Mouse (Mus musculus) stomach, embryonic 15.5 days (tissue): ENCODE measurements around the gene Ndufb2. TPM values are rescaled to one million over a fixed set of nuclear protein-coding genes. Genes with fewer than 3 reads are reported as not detected.
A peak's percentile ranks its signal among the peaks of the same experiment; 100 is the strongest.

ENCODE experiments used
- ATAC-seq: fragments of 200-750 bp; cut with Nextera tagmentation; 2 replicates; pipeline ENCODE4 v1.8.0; 2017; ENCODE audit warnings: low read depth, moderate number of reproducible peaks, moderate TSS enrichment; ENCODE audit not compliant: insufficient read depth, low FRiP score
- H3K27ac ChIP-seq: fragments of 300-500 bp; sonication (generic); 2 replicates; pipeline ENCODE4 v1.5.1; 2015; ENCODE audit warnings: mild to moderate bottlenecking, inconsistent platforms
- H3K27me3 ChIP-seq: fragments of 300-500 bp; sonication (generic); replicated peaks from 2 replicates; pipeline ENCODE4 v1.6.1; 2015; ENCODE audit warnings: inconsistent platforms
- H3K36me3 ChIP-seq: fragments of 300-500 bp; sonication (generic); 2 replicates; pipeline ENCODE4 v1.6.1; 2015; ENCODE audit warnings: inconsistent platforms
- H3K4me1 ChIP-seq: fragments of 300-500 bp; sonication (generic); 2 replicates; pipeline ENCODE4 v1.6.1; 2015; ENCODE audit warnings: inconsistent platforms
- H3K4me2 ChIP-seq: fragments of 300-500 bp; sonication (generic); 2 replicates; pipeline ENCODE4 v1.6.1; 2015; ENCODE audit warnings: mild to moderate bottlenecking, inconsistent platforms
- H3K4me3 ChIP-seq: fragments of 300-500 bp; sonication (generic); replicated peaks from 2 replicates; pipeline ENCODE4 v1.5.1; 2015; ENCODE audit warnings: inconsistent platforms
- H3K9ac ChIP-seq: fragments of 300-500 bp; sonication (generic); 2 replicates; pipeline ENCODE4 v1.6.1; 2015; ENCODE audit warnings: inconsistent platforms
- H3K9me3 ChIP-seq: fragments of 300-500 bp; sonication (generic); 2 replicates; pipeline ENCODE4 v1.6.1; 2016; ENCODE audit warnings: inconsistent platforms
- WGBS: fragments of 180-500 bp; shearing (Covaris S2); methylation state at CpG from one replicate; pipeline ENCODE4 v1.1.7; 2015; 5-methylcytosine and 5-hydroxymethylcytosine counted together
- polyA plus RNA-seq: library from polyadenylated mRNA; unstranded; fragments of >200 nt; fragmentation: Nextera tagmentation; extraction: Ambion mirVana; gene quantifications from 2 replicates; pipeline ENCODE4 v1.2.1, GENCODE M21; 2015

Ndufb2 gene
- polyA plus RNA-seq, 1 experiment from 2014 or later = 384 TPM

DNA sequence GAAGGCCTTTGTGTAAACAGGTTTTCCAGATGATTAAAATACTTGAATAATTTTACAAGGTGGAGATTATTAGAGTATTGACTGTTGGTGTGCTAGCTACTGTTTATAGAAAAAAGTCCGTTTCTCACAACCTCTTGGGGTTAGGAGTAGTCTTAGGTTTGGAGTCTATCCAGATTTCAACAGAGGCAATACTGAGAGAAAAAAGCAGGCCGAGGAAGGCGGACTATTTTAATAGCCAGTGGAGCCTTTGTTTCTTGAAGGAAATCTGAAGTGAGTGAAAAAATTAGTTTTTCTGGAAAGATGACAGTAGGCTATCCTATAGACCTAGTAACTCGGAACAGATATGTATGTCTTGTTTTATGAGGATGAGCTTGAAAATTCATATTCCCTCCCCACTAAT is 893 bp upstream of the Ndufb2 start:
- no peak overlapping the region for H3K4me3 ChIP-seq
- no peak for ATAC-seq
- WGBS = 92% methylated on average over 4 of the region's 4 CpGs

DNA sequence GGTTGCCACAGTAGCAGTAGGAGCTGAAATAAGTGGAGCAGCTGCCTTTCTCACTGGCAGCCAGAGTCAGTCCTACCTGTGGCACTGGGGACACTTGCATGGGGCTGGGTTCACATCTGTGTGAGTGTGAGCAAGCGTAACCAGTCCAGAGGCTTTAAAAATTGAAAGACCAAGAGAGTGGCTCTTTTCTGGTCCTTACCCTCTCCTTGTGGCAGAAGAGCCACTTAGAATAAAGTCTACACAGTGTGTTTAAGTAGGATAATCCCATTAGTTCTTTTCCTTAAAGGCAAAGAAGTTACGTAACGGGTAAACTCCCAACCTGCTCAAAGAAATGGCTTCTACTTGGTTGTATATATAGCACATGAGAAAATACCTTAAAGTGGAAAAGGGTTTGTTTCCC is 8.5 kb downstream of the Ndufb2 start:
- no peak for ATAC-seq
- H3K4me3 ChIP-seq = no peak overlapping the region
- no peaks in the 10 kb centered on the region for H3K27me3 ChIP-seq
- WGBS = 92% methylated on average over 3 of the region's 3 CpGs
- no peaks in the 10 kb centered on the region for H3K9me3 ChIP-seq
- peaks cover 26% of the 10 kb centered on the region for H3K36me3 ChIP-seq
- no peak overlapping the region for H3K9ac ChIP-seq
- H3K27ac ChIP-seq = no peak overlapping the region
- H3K4me2 ChIP-seq = no peak overlapping the region
- H3K4me1 ChIP-seq = no peaks in the 10 kb centered on the region

More for the DNA sequence above, 893 bp upstream of the Ndufb2 start:
- Histone ChIP-seq H3K9me3 (no peaks in the 10 kb centered on the region), H3K4me2 (peak overlapping the region; percentile 70), H3K36me3 (peaks cover 8% of the 10 kb centered on the region), H3K9ac (no peak overlapping the region), H3K27me3 (no peaks in the 10 kb centered on the region), H3K27ac (no peak overlapping the region), H3K4me1 (peaks cover 6% of the 10 kb centered on the region)

- no peak overlapping the region for H3K4me2 ChIP-seq
- no peaks in the 10 kb centered on the region for H3K27me3 ChIP-seq
- ATAC-seq = no peak
- peaks cover 26% of the 10 kb centered on the region for H3K36me3 ChIP-seq
- no peaks in the 10 kb centered on the region for H3K4me1 ChIP-seq
- no peak overlapping the region for H3K4me3 ChIP-seq
- no peaks in the 10 kb centered on the region for H3K9me3 ChIP-seq
- no peak overlapping the region for H3K27ac ChIP-seq
- H3K9ac ChIP-seq = no peak overlapping the region
- 85% methylated on average over 3 of the region's 3 CpGs for WGBS
Measured at GRCm38 (mm10) chr6:39601828-39602227, 9.5 kb downstream of the Ndufb2 start.

GRCm38 (mm10) chr6:39604565-39604964 is 12.2 kb downstream of the Ndufb2 start:
- 76% methylated on average over 5 of the region's 5 CpGs for WGBS
- H3K27me3 ChIP-seq = no peaks in the 10 kb centered on the region
- no peaks in the 10 kb centered on the region for H3K9me3 ChIP-seq
- no peak for ATAC-seq
- H3K4me2 ChIP-seq = no peak overlapping the region
- H3K9ac ChIP-seq = no peak overlapping the region
- H3K36me3 ChIP-seq = peaks cover 13% of the 10 kb centered on the region
- no peaks in the 10 kb centered on the region for H3K4me1 ChIP-seq
- no peak overlapping the region for H3K27ac ChIP-seq
- H3K4me3 ChIP-seq = no peak overlapping the region

DNA sequence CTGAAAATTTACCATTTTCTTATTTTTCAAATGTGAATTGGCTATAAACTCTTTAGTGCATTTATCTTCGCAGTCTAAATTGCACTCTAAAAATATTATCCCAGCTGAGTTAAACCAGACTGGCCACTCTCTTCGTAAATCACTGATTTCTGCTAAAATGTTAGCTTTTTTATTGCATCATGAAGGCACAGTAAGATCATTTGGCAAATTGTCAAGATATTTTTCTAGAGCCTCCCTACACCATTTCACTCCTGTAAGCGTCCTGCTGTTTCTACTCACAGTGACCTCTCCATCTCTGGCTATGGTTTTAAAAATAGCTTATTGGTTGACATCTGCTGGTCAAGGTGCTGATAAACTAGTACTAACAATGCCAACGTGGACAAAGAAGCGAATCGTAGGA is 13.7 kb downstream of the Ndufb2 start:
- 61% methylated on average over 6 of the region's 6 CpGs for WGBS
- peaks cover 4% of the 10 kb centered on the region; the same call in 1 of the 2 replicates for H3K36me3 ChIP-seq
- H3K4me2 ChIP-seq = no peak overlapping the region
- H3K9me3 ChIP-seq = no peaks in the 10 kb centered on the region
- H3K27ac ChIP-seq = no peak overlapping the region
- H3K27me3 ChIP-seq = no peaks in the 10 kb centered on the region
- ATAC-seq = no peak
- no peak overlapping the region for H3K9ac ChIP-seq
- H3K4me3 ChIP-seq = no peak overlapping the region
- no peaks in the 10 kb centered on the region for H3K4me1 ChIP-seq

- H3K36me3 ChIP-seq = 0 out of 2 replicates have a peak, but pooled peaks cover 4% of the 10 kb centered on the region
- no peak for ATAC-seq
Measured at GRCm38 (mm10) chr6:39606862-39607261, 14.5 kb downstream of the Ndufb2 start.

GRCm38 (mm10) chr6:39607365-39607764 is 15.0 kb downstream of the Ndufb2 start:
- ATAC-seq = no peak
- H3K4me3 ChIP-seq = no peak overlapping the region
- no peaks in the 10 kb centered on the region for H3K4me1 ChIP-seq
- H3K27ac ChIP-seq = no peak overlapping the region
- no peaks in the 10 kb centered on the region for H3K27me3 ChIP-seq
- H3K9ac ChIP-seq = no peak overlapping the region
- H3K4me2 ChIP-seq = no peak overlapping the region
- no peaks in the 10 kb centered on the region for H3K9me3 ChIP-seq
- 45% methylated on average over 5 of the region's 5 CpGs for WGBS
- 0 out of 2 replicates have a peak, but pooled peaks cover 4% of the 10 kb centered on the region for H3K36me3 ChIP-seq

More at GRCm38 (mm10) chr6:39606862-39607261, 14.5 kb downstream of the Ndufb2 start:
- H3K4me1 ChIP-seq = no peaks in the 10 kb centered on the region
- H3K9me3 ChIP-seq = no peaks in the 10 kb centered on the region
- H3K27ac ChIP-seq = no peak overlapping the region
- H3K9ac ChIP-seq = no peak overlapping the region
- no peak overlapping the region for H3K4me2 ChIP-seq
- no peaks in the 10 kb centered on the region for H3K27me3 ChIP-seq
- no peak overlapping the region for H3K4me3 ChIP-seq
- WGBS = 65% methylated on average over 3 of the region's 3 CpGs

- Histone ChIP-seq H3K27me3 (no peaks in the 10 kb centered on the region), H3K9me3 (no peaks in the 10 kb centered on the region), H3K27ac (no peak overlapping the region), H3K9ac (no peak overlapping the region), H3K4me1 (no peaks in the 10 kb centered on the region), H3K4me2 (no peak overlapping the region), H3K4me3 (no peak overlapping the region), H3K36me3 (0 out of 2 replicates have a peak, but pooled peaks cover 4% of the 10 kb centered on the region)
- 67% methylated on average over 2 of the region's 2 CpGs for WGBS
- ATAC-seq = no peak
Measured at GRCm38 (mm10) chr6:39610207-39610606, 17.8 kb downstream of the Ndufb2 start.

- Histone ChIP-seq H3K4me1 (no peaks in the 10 kb centered on the region), H3K4me2 (no peak overlapping the region), H3K36me3 (0 out of 2 replicates have a peak, but pooled peaks cover 8% of the 10 kb centered on the region), H3K27ac (no peak overlapping the region), H3K4me3 (no peak overlapping the region), H3K9me3 (no peaks in the 10 kb centered on the region), H3K9ac (no peak overlapping the region), H3K27me3 (no peaks in the 10 kb centered on the region)
- 87% methylated on average over 2 of the region's 2 CpGs for WGBS
- ATAC-seq = no peak
Measured at GRCm38 (mm10) chr6:39611296-39611695, 18.9 kb downstream of the Ndufb2 start.

Other genes starting within 250 kb of the Ndufb2 start
- gene Slc37a3, start 214.9 kb upstream of the Ndufb2 start, polyA plus RNA-seq = 36.9 and 44.0 TPM in 2 replicates
- 4.8 and 6.1 TPM in 2 replicates for gene Rab19, start 211.4 kb upstream of the Ndufb2 start, polyA plus RNA-seq
- 60.6 and 74.9 TPM in 2 replicates for gene Mkrn1, start 172.1 kb upstream of the Ndufb2 start, polyA plus RNA-seq
- 13.4 and 15.8 TPM in 2 replicates for gene Dennd2a, start 34.7 kb upstream of the Ndufb2 start, polyA plus RNA-seq
- 26.5 and 32.6 TPM in 2 replicates for gene Adck2, start 18.7 kb upstream of the Ndufb2 start, polyA plus RNA-seq
- gene Gm42420, start 6.8 kb upstream of the Ndufb2 start, polyA plus RNA-seq = 1.3 and 1.5 TPM in 2 replicates
- gene Braf, start 132.9 kb downstream of the Ndufb2 start, polyA plus RNA-seq = 14.2 and 16.7 TPM in 2 replicates
- 158 and 163 TPM in 2 replicates for gene Mrps33, start 218.4 kb downstream of the Ndufb2 start, polyA plus RNA-seq